ENCODE assay signal across 9 mouse cellular contexts in genomic region chr8:10924001-10924490, GRCm38 (mm10).
DNase-seq lines count a peak whose midpoint lies in the region; ATAC-seq and TF ChIP-seq lines count a peak whose summit lies in the region.
"Had no signal": no experiment of that assay in that cellular context is flagged by ENCODE, and none has a peak within 500 bp of the region (broad histone marks: within the 10 kb centered on the region; RNA-seq: fewer than 3 reads in every experiment).

No protein-coding gene starts in this region.

- H3K36me3 ChIP-seq in kidney, adult 2 months (ENCODE audit: control insufficient read depth, insufficient read depth, low read length) = no peaks in the 10 kb centered on the region
- no peaks in the 10 kb centered on the region for H3K36me3 ChIP-seq in hindbrain, embryonic 16.5 days (ENCODE audit: control insufficient read depth, insufficient read depth, low read length)
- no peaks in the 10 kb centered on the region for H3K36me3 ChIP-seq in midbrain, embryonic 14.5 days (ENCODE audit: control insufficient read depth, insufficient read depth, low read length)

- no peaks in the 10 kb centered on the region for H3K27me3 ChIP-seq in kidney, adult 2 months (replicated peaks; ENCODE audit: control insufficient read depth, insufficient read depth, low read length)
- peaks cover 3% of the 10 kb centered on the region; the same call in 1 of the 2 replicates for H3K27me3 ChIP-seq in hindbrain, embryonic 16.5 days (replicated peaks; ENCODE audit: control insufficient read depth, insufficient read depth, low read length)
- H3K27me3 ChIP-seq in midbrain, embryonic 14.5 days (ENCODE audit: control insufficient read depth, insufficient read depth, low read length) = no peaks in the 10 kb centered on the region; the same call in 1 of the 2 replicates

- no peak for TF ChIP-seq CTCF in kidney, adult 2 months (conservative IDR thresholded peaks at IDR 0.05; ENCODE audit: insufficient read depth, insufficient read length, low read depth, low read length)

- no peak for TF ChIP-seq POLR2A in kidney, adult 2 months (IDR thresholded peaks at IDR 0.05; ENCODE audit: low read depth, low read length)

- H3K27ac ChIP-seq in kidney, adult 2 months (ENCODE audit: insufficient read depth, low read depth, low read length) = peak overlapping the region; percentile 78
- peak overlapping the region; percentile 73 for H3K27ac ChIP-seq in hindbrain, embryonic 16.5 days (ENCODE audit: low read depth, low read length)
- H3K27ac ChIP-seq in midbrain, embryonic 14.5 days (replicated peaks; ENCODE audit: low read depth, low read length) = peak overlapping the region; percentile 1; the same call in 1 of the 2 replicates

- no peak overlapping the region for H3K9ac ChIP-seq in hindbrain, embryonic 16.5 days (ENCODE audit: low read depth, low read length)
- H3K9ac ChIP-seq in midbrain, embryonic 14.5 days (replicated peaks; ENCODE audit: low read length) = no peak overlapping the region

- H3K9me3 ChIP-seq in hindbrain, embryonic 16.5 days (ENCODE audit: control insufficient read depth, low read length) = no peaks in the 10 kb centered on the region
- no peaks in the 10 kb centered on the region for H3K9me3 ChIP-seq in midbrain, embryonic 14.5 days (ENCODE audit: control insufficient read depth, low read length)

- H3K4me1 ChIP-seq in kidney, adult 2 months (ENCODE audit: control insufficient read depth, insufficient read depth, low read length) = peaks cover 7% of the 10 kb centered on the region
- H3K4me1 ChIP-seq in hindbrain, embryonic 16.5 days (ENCODE audit: control insufficient read depth, insufficient read depth, low read depth, low read length) = peaks cover 52% of the 10 kb centered on the region
- H3K4me1 ChIP-seq in midbrain, embryonic 14.5 days (ENCODE audit: control insufficient read depth, insufficient read depth, low read length) = peaks cover 64% of the 10 kb centered on the region

- ATAC-seq in hindbrain, embryonic 16.5 days = no peak
- no peak for ATAC-seq in midbrain, embryonic 14.5 days (ENCODE audit: low FRiP score, low TSS enrichment)

- 17% methylated on average over 3 of the region's 3 CpGs for WGBS in kidney, adult 2 months
- 12% methylated on average over 3 of the region's 3 CpGs for WGBS in hindbrain, embryonic 16.5 days
- WGBS in midbrain, embryonic 14.5 days = 5% methylated on average over 3 of the region's 3 CpGs

- no peak overlapping the region for H3K4me3 ChIP-seq in kidney, adult 2 months (ENCODE audit: insufficient read depth, low read depth, low read length)
- no peak overlapping the region for H3K4me3 ChIP-seq in hindbrain, embryonic 16.5 days (ENCODE audit: low read length)
- H3K4me3 ChIP-seq in midbrain, embryonic 14.5 days (replicated peaks; ENCODE audit: low read depth, low read length) = no peak overlapping the region

- H3K4me2 ChIP-seq in hindbrain, embryonic 16.5 days (ENCODE audit: low read length) = peak overlapping the region; percentile 33; the same call in 1 of the 2 replicates
- peak overlapping the region; percentile 18 for H3K4me2 ChIP-seq in midbrain, embryonic 14.5 days (ENCODE audit: low read length)

- no peak for DNase-seq in kidney, adult 2 months
- no peak for DNase-seq in kidney, postnatal 14 days
- peak; percentile 68 for DNase-seq in embryo, embryonic 11 days
- DNase-seq in midbrain, embryonic 14.5 days = no peak
- DNase-seq in thymus, postnatal 14 days = no peak
- DNase-seq in ovary, postnatal 10 days (ENCODE audit: low spot score) = no peak
- DNase-seq in frontal cortex, postnatal 25 days (ENCODE audit: low spot score in 2 of 2) = no peak
- DNase-seq: cerebellum, adult 18-20 months had no signal

Comparison
In these comparisons a context has a peak if more than half of its experiments do, and no peak if none do; other contexts are left out.
1. H3K27ac ChIP-seq: peak in every context shown above with its lines; median percentile 78 in kidney, adult 2 months; 73 in hindbrain, embryonic 16.5 days; 1 in midbrain, embryonic 14.5 days.